Mouse (Mus musculus) megakaryocyte, embryonic 14.5 days (primary cell): ENCODE measurements around the gene Spaca4. TPM values are rescaled to one million over a fixed set of nuclear protein-coding genes. Genes with fewer than 3 reads are reported as not detected.

Source experiments
- H3K27me3 ChIP-seq: replicated peaks from 2 replicates; pipeline ENCODE3; 2012; ENCODE audit warnings: inconsistent platforms
- H3K36me3 ChIP-seq: replicated peaks from 2 replicates; pipeline ENCODE3; 2012; ENCODE audit warnings: low read length, inconsistent platforms, mixed read lengths
- H3K4me1 ChIP-seq: 2 replicates; pipeline ENCODE4 v1.6.1; 2012; ENCODE audit warnings: inconsistent platforms
- H3K4me3 ChIP-seq: replicated peaks from 2 replicates; pipeline ENCODE3; 2012; ENCODE audit warnings: moderate library complexity, mild to moderate bottlenecking, inconsistent platforms
- H3K9me3 ChIP-seq: 2 replicates; pipeline ENCODE4 v1.6.1; 2012; ENCODE audit warnings: inconsistent platforms
- FLI1 ChIP-seq: IDR thresholded peaks from 2 replicates; pipeline ENCODE4 v1.6.1; 2012; ENCODE audit warnings: low read length, inconsistent platforms, mixed read lengths
- GATA1 ChIP-seq: IDR thresholded peaks from 3 replicates; pipeline ENCODE4 v1.6.1; 2012; ENCODE audit warnings: mixed read lengths, low read length, inconsistent platforms, borderline replicate concordance
- polyA plus RNA-seq: library from polyadenylated mRNA; stranded (reverse); fragments of >175 nt; gene quantifications from 2 replicates; pipeline ENCODE4 v1.2.3, GENCODE M21; 2012; ENCODE audit warnings: low replicate concordance; ENCODE audit not compliant: insufficient read depth

Gene Spaca4
- polyA plus RNA-seq, 1 experiment = not detected

GRCm38 (mm10) chr7:45702316-45702715, 23.3 kb downstream of the Spaca4 start:
- Histone ChIP-seq H3K36me3 (no peaks in the 10 kb centered on the region), H3K9me3 (no peaks in the 10 kb centered on the region), H3K27me3 (peaks cover 28% of the 10 kb centered on the region), H3K4me3 (no peak overlapping the region), H3K4me1 (peaks cover 74% of the 10 kb centered on the region)
- TF ChIP-seq FLI1 (no peak), GATA1 (no peak)

GRCm38 (mm10) chr7:45701607-45702006, 24.0 kb downstream of the Spaca4 start:
- no peaks in the 10 kb centered on the region for H3K9me3 ChIP-seq

GRCm38 (mm10) chr7:45701072-45701471, 24.5 kb downstream of the Spaca4 start:
- Histone ChIP-seq H3K4me1 (peaks cover 70% of the 10 kb centered on the region), H3K9me3 (no peaks in the 10 kb centered on the region), H3K36me3 (no peaks in the 10 kb centered on the region), H3K4me3 (peak overlapping the region; percentile 19), H3K27me3 (peaks cover 28% of the 10 kb centered on the region)
- no peak for TF ChIP-seq FLI1
- no peak for TF ChIP-seq GATA1

More at GRCm38 (mm10) chr7:45701607-45702006, 24.0 kb downstream of the Spaca4 start:
- H3K4me1 ChIP-seq = peaks cover 70% of the 10 kb centered on the region
- no peaks in the 10 kb centered on the region for H3K36me3 ChIP-seq
- TF ChIP-seq FLI1 = no peak
- no peak for TF ChIP-seq GATA1
- no peak overlapping the region for H3K4me3 ChIP-seq
- peaks cover 28% of the 10 kb centered on the region for H3K27me3 ChIP-seq

GRCm38 (mm10) chr7:45700301-45701015, 25.2 kb downstream of the Spaca4 start:
- peak overlapping the region; percentile 91 for H3K4me3 ChIP-seq
- no peak for TF ChIP-seq GATA1
- no peak for TF ChIP-seq FLI1
- H3K36me3 ChIP-seq = no peaks in the 10 kb centered on the region
- H3K9me3 ChIP-seq = no peaks in the 10 kb centered on the region
- peaks cover 63% of the 10 kb centered on the region for H3K4me1 ChIP-seq
- peaks cover 28% of the 10 kb centered on the region for H3K27me3 ChIP-seq

GRCm38 (mm10) chr7:45699523-45700141, 26.0 kb downstream of the Spaca4 start, which contains the start of gene Car11:
Gene Car11 (plus strand): TSS chr7:45699843.
- H3K9me3 ChIP-seq = no peaks in the 10 kb centered on the region
- H3K36me3 ChIP-seq = no peaks in the 10 kb centered on the region
- TF ChIP-seq GATA1 (no peak), FLI1 (no peak)
- peak within 1 kb of the TSS; percentile 91 for H3K4me3 ChIP-seq
- peaks cover 28% of the 10 kb centered on the region for H3K27me3 ChIP-seq
- peaks cover 55% of the 10 kb centered on the region for H3K4me1 ChIP-seq

DNA sequence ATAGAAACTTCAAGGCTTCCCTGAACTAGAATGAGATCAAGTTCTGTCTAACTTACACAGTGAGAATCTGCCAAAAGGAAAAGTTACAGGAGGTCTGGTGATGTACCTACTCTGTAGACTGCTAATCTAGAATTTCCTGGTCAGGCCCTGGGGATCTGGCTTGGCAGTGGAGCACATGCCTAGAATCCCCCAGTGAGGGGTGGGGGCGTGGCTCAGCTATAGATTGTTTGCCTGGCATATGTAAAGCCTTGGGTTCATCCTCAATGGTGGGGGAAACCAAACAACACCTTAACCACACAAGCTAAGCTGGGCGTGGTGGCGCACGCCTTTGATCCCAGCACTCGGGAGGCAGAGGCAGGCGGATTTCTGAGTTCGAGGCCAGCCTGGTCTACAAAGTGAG, 27.7 kb downstream of the Spaca4 start:
- no peaks in the 10 kb centered on the region for H3K9me3 ChIP-seq
- no peak overlapping the region for H3K4me3 ChIP-seq
- H3K36me3 ChIP-seq = no peaks in the 10 kb centered on the region
- H3K4me1 ChIP-seq = peaks cover 38% of the 10 kb centered on the region
- no peak for TF ChIP-seq FLI1
- no peak for TF ChIP-seq GATA1
- H3K27me3 ChIP-seq = peaks cover 28% of the 10 kb centered on the region

DNA sequence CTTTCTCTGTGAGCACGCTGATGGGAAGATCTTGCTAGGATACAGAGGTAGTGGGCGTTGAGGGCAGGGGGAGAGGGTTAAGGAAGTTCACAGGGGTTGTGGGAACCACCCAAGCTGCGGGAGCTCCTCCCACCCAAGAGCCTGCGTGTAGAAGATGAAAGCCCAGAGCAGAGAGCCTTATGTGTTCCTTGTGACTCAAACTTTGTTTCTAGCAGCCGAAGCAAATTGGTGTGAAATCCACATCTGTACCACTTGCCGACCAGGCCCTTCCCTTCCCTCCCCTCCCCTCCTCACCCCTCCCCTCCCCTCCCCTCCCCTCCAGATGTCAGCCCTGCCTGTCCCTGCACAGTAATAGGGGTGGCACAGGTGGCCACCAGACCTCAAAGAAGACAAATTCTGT, 30.5 kb downstream of the Spaca4 start:
- Histone ChIP-seq H3K4me3 (no peak overlapping the region), H3K9me3 (no peaks in the 10 kb centered on the region), H3K36me3 (no peaks in the 10 kb centered on the region), H3K4me1 (peaks cover 31% of the 10 kb centered on the region), H3K27me3 (peaks cover 33% of the 10 kb centered on the region)
- TF ChIP-seq GATA1 = no peak
- no peak for TF ChIP-seq FLI1

DNA sequence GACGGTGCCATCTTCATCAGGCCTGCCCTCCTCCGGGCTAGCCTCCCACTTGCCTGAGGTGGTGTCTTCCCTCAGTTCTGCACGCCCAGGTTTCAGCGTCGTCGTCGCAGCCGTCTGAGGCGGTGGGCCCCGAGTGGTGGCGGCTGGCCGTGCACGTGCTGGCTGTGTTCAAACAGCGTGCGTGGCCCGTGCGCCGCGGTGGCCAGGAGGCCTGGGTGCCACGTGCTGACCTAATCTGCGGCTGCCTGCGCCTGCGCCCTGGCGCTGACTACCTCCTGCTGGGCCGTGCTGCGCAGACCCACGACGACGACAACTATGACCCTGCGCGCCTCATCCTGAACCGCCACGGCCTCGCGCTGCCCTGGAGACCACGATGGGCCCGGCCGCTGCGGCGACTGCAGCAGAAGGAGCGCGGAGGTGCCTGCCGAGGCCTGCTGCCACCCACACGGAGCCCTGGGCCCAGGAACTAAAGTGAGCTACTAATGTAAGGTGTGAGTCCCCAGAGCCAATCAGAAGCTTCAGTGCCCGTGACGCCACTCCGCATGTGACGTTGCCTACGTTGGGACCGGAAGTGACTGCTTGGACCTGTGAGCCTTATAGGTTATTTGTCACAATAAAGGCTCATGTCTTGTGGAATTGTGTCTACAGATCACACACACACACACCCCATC, 31.6 kb downstream of the Spaca4 start, which contains the start of gene Sec1:
Gene Sec1, minus strand, starts transcription at position 482 of the 671 bp plus-strand sequence.
- TF ChIP-seq FLI1 (no peak), GATA1 (no peak)
- Histone ChIP-seq H3K36me3 (no peaks in the 10 kb centered on the region), H3K9me3 (no peaks in the 10 kb centered on the region), H3K27me3 (peaks cover 23% of the 10 kb centered on the region), H3K4me3 (no peak within 1 kb of the TSS), H3K4me1 (peaks cover 31% of the 10 kb centered on the region)

DNA sequence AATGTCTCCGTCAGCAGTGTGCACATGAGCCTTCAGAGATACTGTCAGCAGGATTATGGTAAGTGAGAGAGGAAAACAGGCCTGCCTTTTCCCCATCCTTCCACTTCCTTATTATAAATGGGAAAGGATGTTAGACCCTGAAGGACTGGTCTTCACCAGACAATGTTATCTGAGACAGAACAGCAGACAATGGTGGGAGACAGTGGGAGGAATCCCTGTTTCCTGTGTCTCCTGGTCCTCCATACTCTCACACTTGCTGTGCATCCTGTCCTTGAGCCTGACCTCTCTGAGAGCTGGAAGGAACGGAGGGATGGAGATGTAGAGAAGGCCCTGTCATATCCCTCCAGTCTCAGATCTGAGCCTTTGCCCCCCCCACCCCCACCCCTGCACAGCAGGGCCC, 33.2 kb downstream of the Spaca4 start:
- TF ChIP-seq GATA1 (no peak), FLI1 (no peak)

More for the DNA sequence above, 33.2 kb downstream of the Spaca4 start:
- H3K4me3 ChIP-seq = no peak overlapping the region
- no peaks in the 10 kb centered on the region for H3K9me3 ChIP-seq
- peaks cover 14% of the 10 kb centered on the region for H3K27me3 ChIP-seq
- no peaks in the 10 kb centered on the region for H3K36me3 ChIP-seq
- H3K4me1 ChIP-seq = peaks cover 36% of the 10 kb centered on the region
